Mouse (Mus musculus): ENCODE measurements at regions not wholly inside any gene's neighbourhood (a gene's known extent, or its start where the extent isn't known, plus 50 kb on each side); places are given as distances from the start of the nearest gene placed in this dataset.
A peak's percentile ranks its signal among the peaks of the same experiment; 100 is the strongest.

DNA sequence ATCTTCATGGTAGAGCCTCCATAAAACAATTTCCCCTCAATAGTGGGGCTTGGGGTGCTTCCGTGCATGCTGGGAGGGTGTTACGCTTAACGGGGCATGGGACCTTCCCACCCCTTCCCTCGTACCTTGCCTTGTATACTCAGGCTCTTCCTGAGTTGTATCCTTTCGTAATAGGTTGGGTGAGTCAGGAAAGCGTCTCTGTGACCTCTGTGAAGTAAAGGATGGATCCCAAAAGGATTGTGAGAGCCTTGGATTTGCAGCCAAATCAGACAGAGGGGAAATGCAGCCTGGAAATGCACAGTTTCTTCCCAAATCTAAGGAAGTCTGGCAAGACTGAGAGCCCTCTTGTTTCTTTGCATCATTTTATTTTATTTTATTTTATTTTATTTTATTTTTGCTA, 166.0 kb downstream of the Ly86 start:
- TF ChIP-seq GATA4 (IDR thresholded peaks at IDR 0.05; ENCODE audit: insufficient replicate concordance, low read length) = no peak

DNA sequence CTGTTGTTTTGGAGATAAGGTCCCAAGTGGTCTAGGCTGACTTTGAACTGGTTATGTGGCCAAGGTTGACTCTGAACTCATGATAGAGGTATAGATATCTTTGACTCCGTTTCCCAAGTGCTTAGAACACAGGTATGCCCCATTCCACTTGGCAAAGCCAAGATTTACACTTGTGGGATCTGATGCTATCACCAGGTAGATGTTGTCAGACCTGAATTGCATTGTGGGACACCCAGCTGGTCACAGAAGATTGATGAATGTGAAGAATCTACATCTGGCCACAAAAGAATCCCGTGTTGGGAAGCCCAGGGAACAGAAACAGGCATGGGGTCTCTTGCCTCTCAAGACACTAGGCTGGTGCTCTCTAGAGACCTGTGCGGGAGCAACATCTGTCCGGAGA, 166.4 kb downstream of the Ly86 start:
- no peak for TF ChIP-seq GATA4 (IDR thresholded peaks at IDR 0.05; ENCODE audit: insufficient replicate concordance, low read length)

DNA sequence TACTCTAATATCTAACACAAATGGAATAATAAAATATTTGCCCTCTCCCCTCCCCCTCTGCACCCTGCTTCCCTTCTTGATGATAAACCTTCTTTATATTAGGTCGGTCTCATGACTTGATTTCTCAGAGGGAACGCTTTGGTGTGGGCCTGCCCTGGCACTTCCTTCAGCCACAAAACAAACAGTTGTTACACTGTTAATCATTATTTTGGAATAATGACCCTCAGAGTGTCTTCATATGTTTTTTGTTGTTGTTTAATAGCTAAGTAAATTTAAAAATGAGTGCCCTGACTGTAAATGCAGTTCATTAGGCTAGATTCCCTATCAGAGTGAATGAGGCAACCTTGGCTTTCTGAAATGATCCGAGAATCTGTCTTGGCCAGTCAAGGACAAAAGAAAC, 167.8 kb downstream of the Ly86 start:
- TF ChIP-seq GATA4 (IDR thresholded peaks at IDR 0.05; ENCODE audit: insufficient replicate concordance, low read length) = no peak

DNA sequence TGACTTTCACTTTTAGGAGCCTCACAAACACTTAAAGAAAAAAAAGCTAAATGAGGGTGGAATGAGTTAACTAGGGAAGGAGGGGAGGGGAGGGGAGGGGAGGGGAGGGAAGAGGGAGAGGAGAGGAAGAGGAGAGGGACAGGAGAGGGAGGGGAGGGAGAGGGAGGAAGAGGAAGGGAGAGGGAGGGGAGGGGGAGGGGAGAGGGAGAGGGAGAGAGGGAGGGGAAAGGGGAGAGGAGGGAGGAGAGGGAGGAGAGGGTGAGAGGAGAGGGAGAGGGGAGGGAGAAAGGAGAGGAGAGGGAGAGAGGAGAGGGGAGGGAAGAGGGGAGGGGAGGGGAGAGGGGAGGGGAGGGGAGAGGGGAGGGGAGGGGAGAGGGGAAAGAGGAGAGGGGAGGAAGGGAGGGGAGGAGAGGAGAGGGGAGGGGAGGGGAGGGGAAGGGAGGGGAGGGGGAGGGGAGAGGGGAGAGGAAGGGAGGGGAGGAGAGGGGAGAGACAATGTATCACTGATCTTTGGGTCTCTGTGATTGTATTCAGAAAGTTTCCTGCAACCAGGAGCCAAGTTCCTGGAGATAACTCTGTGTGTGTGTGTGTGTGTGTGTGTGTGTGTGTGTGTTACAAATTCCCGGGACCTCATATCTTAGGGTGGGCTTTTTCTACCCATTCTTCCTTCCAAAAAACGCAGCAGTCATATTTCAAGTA, 168.3 kb downstream of the Ly86 start:
- TF ChIP-seq GATA4 (IDR thresholded peaks at IDR 0.05; ENCODE audit: insufficient replicate concordance, low read length) = peak; percentile 88

DNA sequence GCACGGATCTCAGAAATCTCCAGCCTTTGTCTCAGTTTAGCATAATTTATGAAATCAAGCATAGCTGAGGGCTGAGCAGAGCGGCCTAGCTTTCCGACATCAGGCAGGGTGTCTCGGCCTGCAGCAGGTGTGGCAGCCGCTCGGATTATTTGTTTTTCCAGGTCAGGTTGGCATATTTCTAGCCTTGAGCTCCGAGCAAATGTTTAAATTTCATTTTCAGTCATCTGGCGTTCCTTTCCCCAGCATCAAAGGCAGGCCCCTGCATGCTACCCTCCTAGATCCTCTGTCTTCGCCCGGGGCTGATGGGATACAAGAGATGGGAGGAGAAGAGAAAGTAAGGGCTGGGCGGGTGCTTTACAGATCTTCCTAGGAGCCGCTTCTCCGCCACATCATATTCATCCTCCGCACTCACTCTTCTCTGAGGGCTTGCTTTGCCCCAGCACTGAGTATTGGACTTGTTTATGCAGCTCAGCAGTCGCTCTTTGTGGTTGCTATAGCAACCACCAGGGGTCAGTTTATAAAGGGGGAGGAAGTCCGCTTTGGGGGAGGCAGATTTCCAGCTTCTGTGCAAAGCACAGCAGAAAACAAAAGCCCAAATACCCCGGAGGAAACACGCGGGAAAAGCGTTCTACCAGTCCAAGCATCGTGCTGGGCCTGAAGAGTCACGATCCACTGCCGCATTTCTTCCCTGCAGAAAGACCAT, 169.0 kb downstream of the Ly86 start:
- peak; percentile 51; the same call in 1 of the 2 replicates for TF ChIP-seq GATA4 (IDR thresholded peaks at IDR 0.05; ENCODE audit: insufficient replicate concordance, low read length)

DNA sequence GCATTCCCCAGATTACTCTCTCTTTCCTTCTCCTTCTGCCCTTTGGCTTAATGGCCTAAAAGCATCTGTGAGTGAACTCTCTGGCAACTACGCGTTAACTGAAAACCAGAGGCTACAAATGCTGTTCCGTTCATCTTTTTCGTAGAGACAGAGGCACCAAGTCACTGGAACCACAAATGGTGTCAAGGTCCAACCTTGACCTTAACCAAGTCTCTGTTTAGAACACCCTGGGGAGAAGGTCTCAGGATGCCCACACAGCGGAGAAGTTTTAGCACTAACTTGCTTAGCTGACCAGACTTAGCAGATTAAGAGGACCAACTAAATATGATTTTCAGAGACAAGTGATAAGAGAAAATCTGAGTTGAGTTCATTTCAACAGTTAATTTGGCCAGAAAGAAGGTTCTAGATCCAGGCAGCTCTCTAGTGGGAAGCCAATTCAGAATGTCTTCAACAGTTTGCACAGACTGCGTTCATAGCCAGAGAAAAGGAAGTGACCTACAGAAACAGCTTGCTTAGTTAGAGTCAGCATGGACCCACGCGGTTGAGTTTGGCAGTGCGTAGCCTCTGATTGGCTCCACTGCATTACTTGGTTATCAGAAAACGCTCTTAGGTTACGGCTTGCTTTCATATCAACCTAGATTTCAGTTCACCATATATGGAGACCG, 169.8 kb downstream of the Ly86 start:
- TF ChIP-seq GATA4 (IDR thresholded peaks at IDR 0.05; ENCODE audit: insufficient replicate concordance, low read length) = no peak

DNA sequence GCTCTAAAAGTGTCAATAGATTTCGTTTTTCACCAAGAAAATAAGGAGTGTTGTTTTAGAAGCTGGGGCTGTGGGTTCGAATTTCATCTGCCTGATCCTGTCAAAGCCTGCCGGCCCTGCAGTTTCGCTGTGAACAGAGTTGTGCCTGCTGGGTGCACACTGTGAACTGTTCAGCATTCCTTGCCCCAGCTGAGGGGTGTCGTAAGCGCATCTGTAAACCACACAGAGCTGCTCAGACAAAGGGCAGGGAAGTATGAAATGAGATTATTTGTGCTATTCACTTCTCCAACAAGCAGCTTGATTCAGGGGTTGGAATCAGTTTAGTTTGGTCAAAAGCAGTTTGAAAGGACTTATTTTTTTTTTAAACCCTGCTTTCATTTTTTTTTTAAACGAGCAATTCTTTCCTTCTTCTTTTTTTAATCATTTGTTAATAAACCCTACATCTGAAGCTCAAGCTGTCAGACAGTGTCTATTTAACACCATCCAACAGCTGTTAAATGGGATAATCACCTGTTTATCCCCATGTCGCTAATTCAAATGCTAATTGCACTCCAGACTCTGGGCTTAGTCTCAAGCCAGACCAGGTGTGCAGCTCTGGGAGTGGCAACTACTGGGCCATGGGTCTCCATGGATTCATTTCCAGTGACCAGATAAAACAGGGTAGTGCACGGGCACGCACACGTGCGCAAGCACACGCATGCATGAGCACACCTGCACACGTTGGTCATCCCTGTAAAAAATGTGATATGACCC, 172.2 kb downstream of the Ly86 start:
- TF ChIP-seq GATA4 (IDR thresholded peaks at IDR 0.05; ENCODE audit: insufficient replicate concordance, low read length) = no peak

DNA sequence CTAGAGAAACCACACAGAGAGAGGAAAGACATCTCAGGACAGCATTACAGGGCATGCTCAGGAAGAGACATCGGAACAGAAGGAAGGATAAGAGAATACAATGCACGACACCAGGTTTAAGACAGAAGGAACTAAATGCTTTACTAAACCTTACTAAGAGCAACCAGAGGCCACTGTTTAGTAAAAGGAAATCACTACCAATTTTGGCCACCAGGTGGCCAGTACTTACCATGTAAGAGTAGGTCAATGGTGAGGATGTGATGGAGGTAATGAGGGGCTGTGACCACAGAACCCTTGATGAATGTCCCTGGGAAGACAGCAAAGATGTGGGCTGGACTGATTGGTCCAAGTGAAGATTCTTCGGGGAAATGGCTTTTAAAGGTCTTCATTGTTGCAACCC, 174.9 kb downstream of the Ly86 start:
- TF ChIP-seq GATA4 (IDR thresholded peaks at IDR 0.05; ENCODE audit: insufficient replicate concordance, low read length) = no peak

DNA sequence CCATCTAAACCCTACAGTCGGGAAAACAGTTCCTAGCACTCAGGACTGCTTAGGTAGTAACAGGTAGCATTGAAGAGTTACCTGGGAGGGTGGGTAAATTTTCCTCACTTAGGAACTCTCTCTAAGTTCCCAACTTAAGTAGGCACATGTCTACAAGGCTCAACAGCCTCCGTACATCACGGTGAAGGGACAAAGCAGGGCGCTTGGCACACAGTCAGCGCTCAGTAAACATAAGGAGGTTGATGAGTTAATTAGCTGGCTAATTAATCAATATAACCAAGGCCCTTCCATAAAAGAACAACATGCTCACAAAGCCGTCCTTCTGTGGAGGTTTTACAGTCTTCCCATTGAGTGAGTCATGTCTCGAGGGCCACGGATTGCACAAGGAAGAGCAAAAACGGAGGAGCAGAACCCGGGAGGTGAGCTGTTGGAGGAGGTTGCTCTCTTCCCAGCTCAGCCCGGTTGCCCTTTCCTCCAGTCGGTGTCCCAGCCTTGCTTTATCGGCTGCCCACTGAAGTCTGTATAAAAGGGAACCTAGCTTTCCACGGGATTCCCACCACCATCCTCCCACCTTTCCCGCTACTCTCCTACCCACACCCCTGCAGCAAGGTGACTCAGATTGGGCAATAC, 180.2 kb downstream of the Ly86 start:
- TF ChIP-seq GATA4 (IDR thresholded peaks at IDR 0.05; ENCODE audit: insufficient replicate concordance, low read length) = no peak

DNA sequence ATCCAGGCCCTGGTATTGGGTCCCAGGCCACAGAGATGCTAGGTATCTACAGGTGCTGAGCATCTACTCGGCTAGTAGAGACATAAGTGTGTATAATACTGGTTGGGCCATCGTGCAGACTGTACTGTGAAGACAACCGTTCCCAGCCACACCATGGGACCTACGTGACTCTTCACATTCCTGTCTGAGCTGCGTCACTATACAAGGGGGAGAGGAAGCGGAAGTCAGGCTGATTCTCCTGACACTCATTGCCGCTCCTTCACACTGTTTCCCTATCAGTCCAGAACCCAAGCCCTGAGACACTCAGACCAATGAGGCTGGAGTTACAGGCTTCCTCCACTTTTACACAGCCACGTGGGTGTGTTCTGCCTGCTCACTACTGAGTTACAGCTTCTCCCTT, 181.1 kb downstream of the Ly86 start:
- TF ChIP-seq GATA4 (IDR thresholded peaks at IDR 0.05; ENCODE audit: insufficient replicate concordance, low read length) = no peak

DNA sequence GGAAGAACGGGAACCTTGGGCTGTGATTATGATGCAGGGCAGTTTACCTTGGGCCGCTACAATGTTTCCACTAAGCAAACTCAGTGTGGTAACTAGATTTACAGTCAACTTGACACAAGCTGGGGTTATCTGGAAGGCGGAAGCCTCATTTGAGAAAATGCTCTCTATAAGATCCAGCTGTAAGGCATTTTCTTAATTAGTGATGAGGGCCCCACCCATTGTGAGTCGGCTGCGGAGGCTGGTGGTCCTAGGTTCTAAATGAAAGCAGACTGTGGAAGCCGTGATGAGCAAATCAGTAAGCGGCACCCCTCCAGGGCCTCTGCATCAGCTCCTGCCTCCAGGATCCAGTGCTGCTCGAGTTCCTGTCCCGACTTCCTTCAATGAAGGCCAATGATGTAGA, 183.4 kb downstream of the Ly86 start:
- no peak for TF ChIP-seq GATA4 (IDR thresholded peaks at IDR 0.05; ENCODE audit: insufficient replicate concordance, low read length)

DNA sequence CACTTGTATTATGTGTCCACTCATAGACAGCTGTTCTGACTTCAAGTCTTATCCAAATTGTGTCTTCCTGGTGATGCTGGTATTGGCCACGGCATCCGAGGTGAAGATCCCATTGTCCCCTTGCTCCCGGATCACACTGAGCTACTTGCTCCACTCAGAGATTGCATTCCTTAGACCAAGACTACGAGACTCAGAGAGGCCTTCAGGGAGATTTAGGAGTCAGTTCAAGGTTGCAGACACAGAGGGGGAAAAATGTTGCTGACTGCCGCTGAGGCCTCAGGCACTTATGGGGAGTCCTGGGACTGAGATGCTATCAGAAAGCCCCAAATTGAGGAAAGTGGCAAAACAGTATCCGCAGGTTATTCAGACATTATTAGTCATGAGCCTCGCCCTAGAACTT, 183.9 kb downstream of the Ly86 start:
- no peak for TF ChIP-seq GATA4 (IDR thresholded peaks at IDR 0.05; ENCODE audit: insufficient replicate concordance, low read length)

DNA sequence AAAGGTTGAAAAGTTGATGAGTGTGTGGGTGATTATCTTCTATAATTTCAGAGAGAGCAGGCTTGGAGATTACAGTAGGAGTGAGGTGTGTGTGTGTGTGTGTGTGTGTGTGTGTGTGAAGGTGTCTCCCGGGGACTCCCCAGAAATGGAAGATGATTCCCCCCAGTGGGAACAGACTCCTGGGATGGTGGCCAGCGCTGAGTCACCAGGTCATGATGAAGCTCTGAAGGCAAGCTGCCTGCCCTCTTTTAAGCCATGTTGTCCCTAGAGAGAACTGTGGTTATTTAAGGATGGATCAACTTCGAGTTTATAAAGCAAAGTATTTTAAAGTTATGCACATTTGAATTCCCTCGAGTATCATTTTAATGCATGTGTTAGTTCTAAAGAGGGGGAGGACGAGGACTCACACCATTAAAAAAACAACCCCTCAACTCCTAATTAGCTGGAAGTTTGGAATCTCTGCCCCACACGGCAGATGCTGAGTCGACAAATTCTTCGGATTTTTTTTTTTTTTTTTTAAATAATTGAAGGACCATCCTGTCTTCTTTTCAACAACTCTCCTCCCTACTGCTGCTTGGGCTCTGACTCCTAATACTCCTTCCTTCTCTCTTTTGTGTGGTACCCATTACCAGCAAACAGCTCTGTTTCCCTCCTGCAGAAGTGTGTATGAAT, 186.6 kb downstream of the Ly86 start:
- TF ChIP-seq GATA4 (IDR thresholded peaks at IDR 0.05; ENCODE audit: insufficient replicate concordance, low read length) = no peak

DNA sequence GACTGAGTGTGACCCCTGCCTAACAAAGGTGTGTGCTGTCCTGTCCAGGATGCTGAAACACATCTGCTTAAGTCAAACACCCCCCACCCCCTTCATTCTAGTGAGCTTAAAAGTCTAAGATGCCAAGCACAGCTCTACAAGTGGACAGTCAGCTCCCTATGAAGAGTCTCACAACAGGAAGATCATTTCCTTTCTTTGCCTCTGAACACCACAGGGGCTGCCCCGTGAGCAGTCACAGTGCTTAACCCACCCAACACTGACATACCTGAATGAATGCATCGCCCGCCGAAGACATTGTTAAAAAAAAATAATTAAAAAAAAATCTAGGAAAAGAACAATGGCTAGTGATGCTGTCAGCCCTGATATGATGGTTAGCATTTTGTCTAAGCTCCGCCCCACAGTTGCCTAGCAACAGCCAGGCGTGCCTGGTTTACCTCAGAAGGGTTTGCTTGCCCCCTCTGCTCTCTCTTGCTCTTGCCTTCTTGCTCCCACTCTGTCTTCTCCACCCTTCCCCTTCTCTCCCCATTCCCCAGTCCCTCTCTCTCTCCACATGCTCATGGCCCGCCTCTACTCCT, 187.7 kb downstream of the Ly86 start:
- no peak for TF ChIP-seq GATA4 (IDR thresholded peaks at IDR 0.05; ENCODE audit: insufficient replicate concordance, low read length)
